Mouse (Mus musculus) kidney, postnatal 0 days (tissue): ENCODE measurements at regions not wholly inside any gene's neighbourhood (a gene's known extent, or its start where the extent isn't known, plus 50 kb on each side); places are given as distances from the start of the nearest gene placed in this dataset.

ENCODE experiments used
- ATAC-seq: fragments of 200-750 bp; cut with Nextera tagmentation; replicated peaks from 2 replicates; pipeline ENCODE4 v1.8.0; 2017; ENCODE audit warnings: low read depth, moderate number of reproducible peaks, moderate TSS enrichment, moderate library complexity; ENCODE audit not compliant: low FRiP score
- DNase-seq: peaks from one replicate; pipeline ENCODE4 v3.0.0-alpha.2; 2016; ENCODE audit warnings: low spot score
- H3K27ac ChIP-seq: fragments of 300-500 bp; sonication (generic); 2 replicates; pipeline ENCODE4 v1.5.1; 2014; ENCODE audit warnings: mild to moderate bottlenecking
- H3K27me3 ChIP-seq: fragments of 300-500 bp; sonication (generic); 2 replicates; pipeline ENCODE4 v1.6.1; 2014; ENCODE audit warnings: low read length, mixed read lengths; ENCODE audit not compliant: insufficient read depth
- H3K36me3 ChIP-seq: fragments of 300-500 bp; sonication (generic); 2 replicates; pipeline ENCODE4 v1.6.1; 2014; ENCODE audit warnings: low read length, mixed read lengths; ENCODE audit not compliant: insufficient read depth
- H3K4me1 ChIP-seq: fragments of 300-500 bp; sonication (generic); replicated peaks from 2 replicates; pipeline ENCODE4 v1.6.1; 2014; ENCODE audit warnings: antibody characterized with exemption, low read length, mixed read lengths; ENCODE audit not compliant: insufficient read depth
- H3K4me2 ChIP-seq: fragments of 300-500 bp; sonication (generic); 2 replicates; pipeline ENCODE4 v1.6.1; 2014; ENCODE audit warnings: mild to moderate bottlenecking, low read length, moderate library complexity, mixed read lengths
- H3K4me3 ChIP-seq: fragments of 300-500 bp; sonication (generic); replicated peaks from 2 replicates; pipeline ENCODE4 v1.5.1; 2014; ENCODE audit warnings: low read depth, low read length
- H3K9ac ChIP-seq: fragments of 300-500 bp; sonication (generic); 2 replicates; pipeline ENCODE4 v1.6.1; 2014; ENCODE audit warnings: low read depth, low read length
- H3K9me3 ChIP-seq: fragments of 300-500 bp; sonication (generic); replicated peaks from 2 replicates; pipeline ENCODE4 v1.6.1; 2016; ENCODE audit warnings: low read length, inconsistent platforms, mixed read lengths
- CTCF ChIP-seq: IDR thresholded peaks from 2 replicates; pipeline ENCODE4 v1.5.1; 2016; ENCODE audit warnings: antibody characterized with exemption, low read depth, mild to moderate bottlenecking, moderate library complexity
- WGBS: fragments of 180-500 bp; shearing (Covaris S2); extraction: QIAGEN DNeasy Blood & Tissue Kit; methylation state at CpG from one replicate; pipeline ENCODE4 v1.1.7; 2014; 5-methylcytosine and 5-hydroxymethylcytosine counted together

DNA sequence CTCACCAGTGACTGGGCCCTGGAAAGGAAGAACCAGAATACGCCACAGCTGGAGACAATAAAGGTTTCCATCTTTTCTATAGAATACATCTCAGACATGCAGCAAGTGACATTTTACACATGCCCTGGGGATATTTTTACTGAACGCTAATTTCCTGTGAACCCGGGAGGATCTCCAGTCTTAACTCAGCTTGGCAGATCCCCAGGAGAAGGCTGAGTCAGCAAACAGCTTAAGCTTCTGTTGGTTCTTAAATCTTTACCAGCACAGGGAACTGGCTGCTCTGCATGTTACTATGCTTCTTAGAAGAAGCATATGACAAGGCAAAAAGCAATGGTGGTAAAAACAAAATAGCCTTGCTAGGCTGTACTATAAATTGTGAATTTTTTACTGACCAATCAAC, 59.7 kb upstream of the Map2 start:
- Histone ChIP-seq H3K27ac (no peak overlapping the region), H3K9ac (no peak overlapping the region), H3K36me3 (no peaks in the 10 kb centered on the region), H3K4me2 (no peak overlapping the region), H3K9me3 (no peaks in the 10 kb centered on the region), H3K4me3 (no peak overlapping the region), H3K4me1 (no peaks in the 10 kb centered on the region), H3K27me3 (no peaks in the 10 kb centered on the region)
- no peak for TF ChIP-seq CTCF
- 35% methylated on average over 3 of the region's 3 CpGs for WGBS
- no peak for ATAC-seq
- DNase-seq, result peak; percentile 47
